Mouse (Mus musculus): Measurements from ENCODE around the gene Selenom.
A peak's percentile ranks its signal among the peaks of the same experiment; 100 is the strongest.

DNA sequence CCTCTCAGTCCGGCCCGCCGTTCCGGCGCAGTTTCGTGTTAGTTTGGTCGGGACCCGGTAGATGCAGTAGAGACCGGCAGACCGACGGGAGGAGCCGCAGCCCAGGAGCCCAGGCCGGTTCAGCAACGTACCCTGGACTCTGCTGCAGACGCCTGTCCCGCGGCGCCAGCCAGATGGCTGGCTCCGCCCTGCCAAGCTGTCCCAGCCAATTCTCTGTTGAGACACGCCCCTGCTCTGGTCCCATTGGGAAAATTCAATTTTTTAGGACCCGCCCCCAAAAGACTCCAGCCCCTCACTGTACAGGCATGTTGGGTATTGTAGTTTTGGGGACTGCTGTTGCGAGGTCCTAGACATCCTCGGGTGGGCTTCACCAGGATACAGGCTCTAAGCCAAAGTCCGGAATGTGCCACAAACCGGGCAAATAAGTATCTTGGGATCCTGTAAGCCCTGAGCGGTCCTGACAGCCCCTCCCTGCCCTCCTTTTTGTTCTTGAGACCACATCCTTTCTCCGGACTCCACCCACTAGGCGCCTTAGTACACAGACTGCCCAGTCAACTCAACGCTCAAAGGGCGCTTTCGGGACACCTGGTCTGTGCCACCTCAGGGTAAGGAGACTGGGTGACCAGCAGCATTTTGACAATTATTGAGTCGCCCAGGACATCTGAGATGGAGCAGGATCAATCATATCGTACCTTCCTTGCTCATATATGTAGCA, 24.8 kb downstream of the Selenom start:
- peak; percentile 9; the same call in 1 of the 2 replicates for TF ChIP-seq CTCF (IDR thresholded peaks at IDR 0.05; ENCODE audit: low read depth, low read length)
- no peak for TF ChIP-seq POLR2A (IDR thresholded peaks at IDR 0.05; ENCODE audit: borderline replicate concordance, low read depth, low read length)
